Mouse (Mus musculus): ENCODE measurements at regions not wholly inside any gene's neighbourhood (a gene's known extent, or its start where the extent isn't known, plus 50 kb on each side); places are given as distances from the start of the nearest gene placed in this dataset.

- Histone ChIP-seq H3K4me2 (ENCODE audit: low read depth) (no peak overlapping the region), H3K9me3 (ENCODE audit: low read length) (no peaks in the 10 kb centered on the region), H3K36me3 (ENCODE audit: insufficient read depth) (no peaks in the 10 kb centered on the region), H3K27me3 (ENCODE audit: insufficient read depth, low read length) (no peaks in the 10 kb centered on the region), H3K4me3 (ENCODE audit: low read depth, low read length) (no peak overlapping the region), H3K27ac (ENCODE audit: low read depth, low read length) (no peak overlapping the region), H3K9ac (no peak overlapping the region), H3K4me1 (ENCODE audit: insufficient read depth) (no peaks in the 10 kb centered on the region)
- no peak for TF ChIP-seq CTCF (IDR thresholded peaks at IDR 0.05; ENCODE audit: low read depth)
- ATAC-seq (no peak), DNase-seq (no peak)
- WGBS = 72% methylated on average over 13 of the region's 13 CpGs
Observed at GRCm38 (mm10) chr17:84129204-84129603, 58.5 kb downstream of the Zfp36l2 start.

- no peak for ATAC-seq
Observed at GRCm38 (mm10) chr17:84128262-84128661, 59.5 kb downstream of the Zfp36l2 start.

GRCm38 (mm10) chr17:84126168-84126567 is 61.6 kb downstream of the Zfp36l2 start:
- WGBS = 79% methylated on average over 5 of the region's 5 CpGs
- Histone ChIP-seq H3K27me3 (ENCODE audit: insufficient read depth, low read length) (no peaks in the 10 kb centered on the region), H3K9ac (no peak overlapping the region), H3K4me2 (ENCODE audit: low read depth) (no peak overlapping the region), H3K9me3 (ENCODE audit: low read length) (no peaks in the 10 kb centered on the region), H3K4me1 (ENCODE audit: insufficient read depth) (no peaks in the 10 kb centered on the region), H3K4me3 (ENCODE audit: low read depth, low read length) (no peak overlapping the region), H3K27ac (ENCODE audit: low read depth, low read length) (no peak overlapping the region), H3K36me3 (ENCODE audit: insufficient read depth) (no peaks in the 10 kb centered on the region)
- ATAC-seq = no peak
- DNase-seq = no peak
- TF ChIP-seq CTCF (IDR thresholded peaks at IDR 0.05; ENCODE audit: low read depth) = no peak

More at GRCm38 (mm10) chr17:84128262-84128661, 59.5 kb downstream of the Zfp36l2 start:
- DNase-seq = no peak
- Histone ChIP-seq H3K27ac (ENCODE audit: low read depth, low read length) (no peak overlapping the region), H3K27me3 (ENCODE audit: insufficient read depth, low read length) (no peaks in the 10 kb centered on the region), H3K9ac (no peak overlapping the region), H3K4me3 (ENCODE audit: low read depth, low read length) (no peak overlapping the region), H3K9me3 (ENCODE audit: low read length) (no peaks in the 10 kb centered on the region), H3K4me2 (ENCODE audit: low read depth) (no peak overlapping the region), H3K4me1 (ENCODE audit: insufficient read depth) (no peaks in the 10 kb centered on the region), H3K36me3 (ENCODE audit: insufficient read depth) (no peaks in the 10 kb centered on the region)
- WGBS = 95% methylated on average over 5 of the region's 5 CpGs
- TF ChIP-seq CTCF (IDR thresholded peaks at IDR 0.05; ENCODE audit: low read depth) = no peak

GRCm38 (mm10) chr17:84123161-84123560 is 64.6 kb downstream of the Zfp36l2 start:
- no peak for ATAC-seq
- no peaks in the 10 kb centered on the region for H3K36me3 ChIP-seq (ENCODE audit: insufficient read depth)
- TF ChIP-seq CTCF (IDR thresholded peaks at IDR 0.05; ENCODE audit: low read depth) = no peak
- H3K9ac ChIP-seq = no peak overlapping the region
- no peaks in the 10 kb centered on the region for H3K9me3 ChIP-seq (ENCODE audit: low read length)
- no peak overlapping the region for H3K27ac ChIP-seq (ENCODE audit: low read depth, low read length)
- WGBS = 73% methylated on average over 2 of the region's 2 CpGs
- H3K4me2 ChIP-seq (ENCODE audit: low read depth) = no peak overlapping the region
- H3K4me1 ChIP-seq (ENCODE audit: insufficient read depth) = no peaks in the 10 kb centered on the region
- no peaks in the 10 kb centered on the region for H3K27me3 ChIP-seq (ENCODE audit: insufficient read depth, low read length)
- H3K4me3 ChIP-seq (ENCODE audit: low read depth, low read length) = no peak overlapping the region
- no peak for DNase-seq

GRCm38 (mm10) chr17:84122486-84123131 is 65.1 kb downstream of the Zfp36l2 start:
- Histone ChIP-seq H3K4me1 (ENCODE audit: insufficient read depth) (no peaks in the 10 kb centered on the region), H3K9ac (no peak overlapping the region), H3K36me3 (ENCODE audit: insufficient read depth) (no peaks in the 10 kb centered on the region), H3K27me3 (ENCODE audit: insufficient read depth, low read length) (no peaks in the 10 kb centered on the region), H3K4me2 (ENCODE audit: low read depth) (no peak overlapping the region), H3K4me3 (ENCODE audit: low read depth, low read length) (no peak overlapping the region), H3K27ac (ENCODE audit: low read depth, low read length) (no peak overlapping the region), H3K9me3 (ENCODE audit: low read length) (no peaks in the 10 kb centered on the region)
- no peak for ATAC-seq
- no peak for TF ChIP-seq CTCF (IDR thresholded peaks at IDR 0.05; ENCODE audit: low read depth)
- no peak for DNase-seq
- 80% methylated on average over 6 of the region's 6 CpGs for WGBS

GRCm38 (mm10) chr17:84121291-84121690 is 66.5 kb downstream of the Zfp36l2 start:
- no peaks in the 10 kb centered on the region for H3K27me3 ChIP-seq (ENCODE audit: insufficient read depth, low read length)
- H3K4me3 ChIP-seq (ENCODE audit: low read depth, low read length) = no peak overlapping the region
- DNase-seq (no peak), ATAC-seq (no peak)
- H3K9me3 ChIP-seq (ENCODE audit: low read length) = no peaks in the 10 kb centered on the region
- no peaks in the 10 kb centered on the region for H3K36me3 ChIP-seq (ENCODE audit: insufficient read depth)
- H3K27ac ChIP-seq (ENCODE audit: low read depth, low read length) = no peak overlapping the region
- H3K4me2 ChIP-seq (ENCODE audit: low read depth) = no peak overlapping the region
- no peak for TF ChIP-seq CTCF (IDR thresholded peaks at IDR 0.05; ENCODE audit: low read depth)
- H3K9ac ChIP-seq = no peak overlapping the region
- no peaks in the 10 kb centered on the region for H3K4me1 ChIP-seq (ENCODE audit: insufficient read depth)
- 66% methylated on average over 6 of the region's 6 CpGs for WGBS

- no peak overlapping the region for H3K4me2 ChIP-seq (ENCODE audit: low read depth)
- 89% methylated on average over 16 of the region's 16 CpGs for WGBS
- H3K36me3 ChIP-seq (ENCODE audit: insufficient read depth) = no peaks in the 10 kb centered on the region
- H3K27me3 ChIP-seq (ENCODE audit: insufficient read depth, low read length) = no peaks in the 10 kb centered on the region
- DNase-seq = no peak
- H3K9ac ChIP-seq = no peak overlapping the region
- H3K9me3 ChIP-seq (ENCODE audit: low read length) = no peaks in the 10 kb centered on the region
- H3K27ac ChIP-seq (ENCODE audit: low read depth, low read length) = no peak overlapping the region
- no peak overlapping the region for H3K4me3 ChIP-seq (ENCODE audit: low read depth, low read length)
- TF ChIP-seq CTCF (IDR thresholded peaks at IDR 0.05; ENCODE audit: low read depth) = no peak
- H3K4me1 ChIP-seq (ENCODE audit: insufficient read depth) = no peaks in the 10 kb centered on the region
- no peak for ATAC-seq
Observed at GRCm38 (mm10) chr17:84119221-84120017, 68.3 kb downstream of the Zfp36l2 start.

Data from forebrain, postnatal 0 days (tissue).